Mouse (Mus musculus): ENCODE results near the gene Zfp408. TPM values are rescaled to one million over a fixed set of nuclear protein-coding genes. Genes with fewer than 3 reads are reported as not detected.

The Zfp408 gene
- polyA plus RNA-seq, 1 experiment from 2014 or later, result 7.9 TPM

GRCm38 (mm10) chr2:91655827-91656226 lies 6.2 kb upstream of the Zfp408 start:
- Histone ChIP-seq H3K36me3 (ENCODE audit: control insufficient read depth, insufficient read depth, low read length) (peaks cover 28% of the 10 kb centered on the region), H3K9ac (ENCODE audit: low read depth, low read length) (no peak overlapping the region), H3K4me2 (ENCODE audit: low read depth, low read length) (no peak overlapping the region), H3K4me1 (ENCODE audit: control insufficient read depth, insufficient read depth, low read length) (peaks cover 29% of the 10 kb centered on the region), H3K4me3 (ENCODE audit: low read length) (no peak overlapping the region), H3K27me3 (replicated peaks; ENCODE audit: control insufficient read depth, insufficient read depth, low read length) (no peaks in the 10 kb centered on the region), H3K9me3 (ENCODE audit: control insufficient read depth, low read length) (no peaks in the 10 kb centered on the region), H3K27ac (ENCODE audit: low read length) (peak overlapping the region; percentile 83)
- no peak for ATAC-seq
- WGBS, result 58% methylated on average over 6 of the region's 6 CpGs

GRCm38 (mm10) chr2:91655388-91655787 lies 5.8 kb upstream of the Zfp408 start:
- peak; percentile 80 for ATAC-seq
- H3K27me3 ChIP-seq (replicated peaks; ENCODE audit: control insufficient read depth, insufficient read depth, low read length), result no peaks in the 10 kb centered on the region
- WGBS, result 74% methylated on average over 5 of the region's 5 CpGs

DNA sequence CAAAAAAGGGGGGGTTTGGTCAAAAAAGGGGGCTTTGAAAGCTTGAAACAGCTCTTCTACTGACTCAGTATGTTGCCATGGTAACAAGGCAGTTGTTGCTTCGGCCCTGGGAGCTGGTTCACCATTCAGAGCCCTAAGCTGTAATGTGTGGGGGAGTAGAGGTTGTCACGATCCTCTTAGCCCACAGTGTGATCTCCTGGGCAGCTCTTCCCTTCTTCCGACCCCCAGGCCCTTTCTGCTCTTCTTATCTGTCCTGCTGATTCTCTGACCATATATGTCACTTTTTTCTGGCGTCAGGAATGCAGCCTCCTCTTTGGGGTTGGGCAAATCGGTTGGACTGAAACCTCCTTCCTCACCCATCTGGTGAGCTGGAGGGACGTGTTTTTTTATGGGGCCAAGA lies 3.3 kb upstream of the Zfp408 start:
- Histone ChIP-seq H3K27ac (ENCODE audit: low read length) (no peak overlapping the region), H3K4me1 (ENCODE audit: control insufficient read depth, insufficient read depth, low read length) (peaks cover 35% of the 10 kb centered on the region), H3K36me3 (ENCODE audit: control insufficient read depth, insufficient read depth, low read length) (peaks cover 24% of the 10 kb centered on the region), H3K4me3 (ENCODE audit: low read length) (no peak overlapping the region), H3K9me3 (ENCODE audit: control insufficient read depth, low read length) (no peaks in the 10 kb centered on the region), H3K4me2 (ENCODE audit: low read depth, low read length) (no peak overlapping the region), H3K9ac (ENCODE audit: low read depth, low read length) (no peak overlapping the region), H3K27me3 (replicated peaks; ENCODE audit: control insufficient read depth, insufficient read depth, low read length) (no peaks in the 10 kb centered on the region)
- no peak for ATAC-seq
- WGBS, result 51% methylated on average over 6 of the region's 6 CpGs

More at GRCm38 (mm10) chr2:91655388-91655787, 5.8 kb upstream of the Zfp408 start:
- Histone ChIP-seq H3K27ac (ENCODE audit: low read length) (peak overlapping the region; percentile 83), H3K9me3 (ENCODE audit: control insufficient read depth, low read length) (no peaks in the 10 kb centered on the region), H3K4me3 (ENCODE audit: low read length) (no peak overlapping the region), H3K9ac (ENCODE audit: low read depth, low read length) (0 out of 2 replicates have a peak overlapping the region, but pooled peaks have one; percentile 32), H3K4me2 (ENCODE audit: low read depth, low read length) (peak overlapping the region; percentile 3; the same call in 1 of the 2 replicates), H3K4me1 (ENCODE audit: control insufficient read depth, insufficient read depth, low read length) (peaks cover 29% of the 10 kb centered on the region), H3K36me3 (ENCODE audit: control insufficient read depth, insufficient read depth, low read length) (peaks cover 28% of the 10 kb centered on the region)

- H3K4me1 ChIP-seq (ENCODE audit: control insufficient read depth, insufficient read depth, low read length), result peaks cover 35% of the 10 kb centered on the region
- no peaks in the 10 kb centered on the region for H3K27me3 ChIP-seq (replicated peaks; ENCODE audit: control insufficient read depth, insufficient read depth, low read length)
- H3K9me3 ChIP-seq (ENCODE audit: control insufficient read depth, low read length), result no peaks in the 10 kb centered on the region
- peak overlapping the region; percentile 40 for H3K4me2 ChIP-seq (ENCODE audit: low read depth, low read length)
- no peak overlapping the region for H3K27ac ChIP-seq (ENCODE audit: low read length)
- H3K4me3 ChIP-seq (ENCODE audit: low read length), result no peak overlapping the region
- peaks cover 31% of the 10 kb centered on the region for H3K36me3 ChIP-seq (ENCODE audit: control insufficient read depth, insufficient read depth, low read length)
- 82% methylated on average over 14 of the region's 14 CpGs for WGBS
- 0 out of 2 replicates have a peak overlapping the region, but pooled peaks have one; percentile 38 for H3K9ac ChIP-seq (ENCODE audit: low read depth, low read length)
- no peak for ATAC-seq
These were observed 2.1 kb upstream of the Zfp408 start for GRCm38 (mm10) chr2:91651458-91652258.

DNA sequence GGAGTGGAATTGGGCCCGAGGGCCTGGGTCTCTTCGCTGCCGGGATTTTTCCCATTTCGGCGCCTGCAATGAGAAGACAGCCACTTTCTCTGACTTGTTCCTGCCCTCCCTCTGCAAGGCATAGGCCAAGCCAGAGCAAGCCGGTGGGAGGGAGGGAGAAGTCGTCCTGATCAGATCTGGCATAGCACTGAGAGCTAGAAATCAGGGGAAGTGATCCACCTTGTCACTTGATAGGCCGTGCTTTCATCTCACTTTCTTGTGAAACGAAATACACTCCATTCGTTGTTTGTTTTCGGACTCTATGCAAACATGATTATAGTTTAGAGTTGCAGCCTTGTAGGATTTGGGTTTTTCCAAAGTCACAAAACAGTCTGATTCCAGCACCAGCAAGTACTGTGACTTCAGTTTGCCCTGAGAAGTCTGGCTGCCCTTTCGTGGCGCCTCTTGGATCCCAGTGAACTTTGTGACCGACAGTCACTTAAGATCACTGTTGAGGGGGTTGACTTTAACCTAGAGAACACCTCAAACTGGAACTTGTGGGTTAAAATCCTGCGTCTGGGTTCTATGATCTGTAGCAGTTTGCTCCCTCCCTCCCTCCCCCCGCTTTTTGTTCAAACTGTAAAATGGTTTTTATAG lies 887 bp upstream of the Zfp408 start:
- Histone ChIP-seq H3K27me3 (replicated peaks; ENCODE audit: control insufficient read depth, insufficient read depth, low read length) (no peaks in the 10 kb centered on the region), H3K4me1 (ENCODE audit: control insufficient read depth, insufficient read depth, low read length) (peaks cover 29% of the 10 kb centered on the region), H3K27ac (ENCODE audit: low read length) (peak overlapping the region; percentile 90), H3K4me3 (ENCODE audit: low read length) (peak overlapping the region; percentile 86), H3K9ac (ENCODE audit: low read depth, low read length) (peak overlapping the region; percentile 85), H3K9me3 (ENCODE audit: control insufficient read depth, low read length) (no peaks in the 10 kb centered on the region), H3K4me2 (ENCODE audit: low read depth, low read length) (peak overlapping the region; percentile 74), H3K36me3 (ENCODE audit: control insufficient read depth, insufficient read depth, low read length) (peaks cover 31% of the 10 kb centered on the region)
- WGBS, result 8% methylated on average over 16 of the region's 16 CpGs
- peak; percentile 59 for ATAC-seq

DNA sequence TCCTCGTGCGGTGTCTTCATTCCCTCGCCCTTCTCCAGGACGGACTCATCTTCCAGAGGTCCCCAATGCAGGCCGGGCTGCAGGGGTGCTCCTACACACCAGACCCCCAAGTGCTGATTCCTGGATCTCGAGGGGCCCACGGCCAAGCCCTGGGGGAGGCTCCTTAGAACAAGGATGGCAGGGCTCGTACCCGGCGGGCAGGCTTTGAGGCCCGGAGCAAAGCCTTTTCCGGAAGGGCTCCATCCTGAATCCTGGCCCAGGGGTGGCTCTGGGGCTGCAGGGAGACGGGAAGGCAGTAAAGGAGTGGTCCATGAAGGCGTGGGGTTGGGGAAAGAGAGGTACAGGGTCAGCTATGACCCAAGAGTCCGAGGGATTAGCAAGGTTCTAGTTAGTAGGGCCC lies 439 bp downstream of the Zfp408 start:
- peak; percentile 1 for ATAC-seq
- Histone ChIP-seq H3K4me3 (ENCODE audit: low read length) (peak overlapping the region; percentile 86), H3K9me3 (ENCODE audit: control insufficient read depth, low read length) (no peaks in the 10 kb centered on the region), H3K27ac (ENCODE audit: low read length) (peak overlapping the region; percentile 81), H3K36me3 (ENCODE audit: control insufficient read depth, insufficient read depth, low read length) (peaks cover 26% of the 10 kb centered on the region), H3K4me1 (ENCODE audit: control insufficient read depth, insufficient read depth, low read length) (peaks cover 18% of the 10 kb centered on the region), H3K4me2 (ENCODE audit: low read depth, low read length) (peak overlapping the region; percentile 85), H3K9ac (ENCODE audit: low read depth, low read length) (peak overlapping the region; percentile 88), H3K27me3 (replicated peaks; ENCODE audit: control insufficient read depth, insufficient read depth, low read length) (no peaks in the 10 kb centered on the region)
- WGBS, result 2% methylated on average over 15 of the region's 15 CpGs

DNA sequence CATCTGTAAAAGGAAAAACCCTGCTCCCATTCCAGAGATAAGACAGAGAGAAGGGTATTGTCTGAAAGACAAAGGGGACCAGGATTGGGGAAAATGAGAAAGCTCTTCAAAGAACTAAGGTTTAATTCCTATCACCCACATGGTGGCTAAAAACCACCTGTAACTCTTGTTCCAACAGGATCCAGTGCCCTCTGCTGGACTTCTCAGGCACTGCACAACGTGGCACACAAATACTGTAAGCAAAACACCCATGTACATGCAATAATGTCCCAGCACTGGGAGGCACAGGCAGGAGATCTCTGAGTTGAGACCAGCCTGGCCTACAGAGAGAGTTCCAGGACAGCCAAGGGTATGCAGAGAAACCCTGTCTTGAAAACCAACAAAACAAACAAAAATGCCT lies 2.9 kb downstream of the Zfp408 start:
- Histone ChIP-seq H3K4me2 (ENCODE audit: low read depth, low read length) (no peak overlapping the region), H3K27me3 (replicated peaks; ENCODE audit: control insufficient read depth, insufficient read depth, low read length) (no peaks in the 10 kb centered on the region), H3K27ac (ENCODE audit: low read length) (no peak overlapping the region), H3K4me1 (ENCODE audit: control insufficient read depth, insufficient read depth, low read length) (peaks cover 11% of the 10 kb centered on the region), H3K36me3 (ENCODE audit: control insufficient read depth, insufficient read depth, low read length) (peaks cover 26% of the 10 kb centered on the region), H3K9ac (ENCODE audit: low read depth, low read length) (no peak overlapping the region), H3K9me3 (ENCODE audit: control insufficient read depth, low read length) (no peaks in the 10 kb centered on the region), H3K4me3 (ENCODE audit: low read length) (no peak overlapping the region)
- no peak for ATAC-seq
- WGBS, result 24% methylated on average over 1 of the region's 1 CpGs

DNA sequence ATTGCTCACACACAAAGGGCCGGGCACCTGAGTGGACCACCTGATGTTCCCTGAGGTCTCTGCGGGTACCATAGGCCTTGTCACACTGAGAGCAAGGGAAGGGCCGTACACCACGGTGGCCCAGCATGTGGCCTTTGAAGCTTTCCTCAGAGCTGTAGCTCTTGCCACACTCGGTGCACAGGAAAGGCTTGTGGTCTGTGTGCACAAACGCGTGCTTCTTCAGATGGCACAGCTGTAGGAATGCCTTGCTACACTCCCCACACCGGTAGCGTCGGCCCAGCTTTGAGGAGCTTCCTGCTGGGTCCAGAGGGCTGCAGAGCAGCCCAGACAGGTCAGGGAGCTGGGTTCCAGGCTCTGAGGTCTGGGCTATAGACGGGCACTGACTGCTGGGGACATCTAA lies 3.8 kb downstream of the Zfp408 start:
- Histone ChIP-seq H3K27ac (ENCODE audit: low read length) (no peak overlapping the region), H3K4me1 (ENCODE audit: control insufficient read depth, insufficient read depth, low read length) (peaks cover 6% of the 10 kb centered on the region; the same call in 1 of the 2 replicates), H3K9me3 (ENCODE audit: control insufficient read depth, low read length) (no peaks in the 10 kb centered on the region), H3K9ac (ENCODE audit: low read depth, low read length) (no peak overlapping the region), H3K4me3 (ENCODE audit: low read length) (no peak overlapping the region), H3K36me3 (ENCODE audit: control insufficient read depth, insufficient read depth, low read length) (peaks cover 26% of the 10 kb centered on the region), H3K4me2 (ENCODE audit: low read depth, low read length) (no peak overlapping the region), H3K27me3 (replicated peaks; ENCODE audit: control insufficient read depth, insufficient read depth, low read length) (no peaks in the 10 kb centered on the region)
- ATAC-seq, result no peak
- 95% methylated on average over 11 of the region's 11 CpGs for WGBS

DNA sequence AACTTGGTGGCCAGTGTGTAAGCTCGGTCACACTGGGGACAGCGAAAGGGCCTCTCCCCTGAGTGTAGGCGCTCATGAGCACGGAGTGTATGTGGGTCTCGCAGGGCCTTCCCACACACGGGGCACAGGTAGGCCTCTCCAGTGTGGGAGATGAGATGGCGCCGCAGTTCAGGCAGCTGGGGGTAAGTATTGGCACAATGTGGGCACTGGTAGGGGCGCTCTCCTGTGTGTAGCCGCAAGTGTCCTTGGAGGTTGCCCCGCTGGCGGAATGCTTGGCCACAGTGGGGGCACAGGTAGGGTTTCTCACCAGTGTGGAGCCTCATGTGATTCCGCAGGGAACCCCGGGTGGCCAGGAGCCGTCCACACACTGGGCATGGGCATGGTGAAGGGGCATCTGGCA lies 4.2 kb downstream of the Zfp408 start:
- Histone ChIP-seq H3K4me1 (ENCODE audit: control insufficient read depth, insufficient read depth, low read length) (peaks cover 6% of the 10 kb centered on the region; the same call in 1 of the 2 replicates), H3K9ac (ENCODE audit: low read depth, low read length) (no peak overlapping the region), H3K4me2 (ENCODE audit: low read depth, low read length) (no peak overlapping the region), H3K27me3 (replicated peaks; ENCODE audit: control insufficient read depth, insufficient read depth, low read length) (no peaks in the 10 kb centered on the region), H3K4me3 (ENCODE audit: low read length) (no peak overlapping the region), H3K27ac (ENCODE audit: low read length) (no peak overlapping the region), H3K36me3 (ENCODE audit: control insufficient read depth, insufficient read depth, low read length) (peaks cover 26% of the 10 kb centered on the region), H3K9me3 (ENCODE audit: control insufficient read depth, low read length) (no peaks in the 10 kb centered on the region)
- ATAC-seq, result no peak
- 97% methylated on average over 15 of the region's 15 CpGs for WGBS
